25 mouse cellular contexts compared by ENCODE assay signal in the genomic region with DNA sequence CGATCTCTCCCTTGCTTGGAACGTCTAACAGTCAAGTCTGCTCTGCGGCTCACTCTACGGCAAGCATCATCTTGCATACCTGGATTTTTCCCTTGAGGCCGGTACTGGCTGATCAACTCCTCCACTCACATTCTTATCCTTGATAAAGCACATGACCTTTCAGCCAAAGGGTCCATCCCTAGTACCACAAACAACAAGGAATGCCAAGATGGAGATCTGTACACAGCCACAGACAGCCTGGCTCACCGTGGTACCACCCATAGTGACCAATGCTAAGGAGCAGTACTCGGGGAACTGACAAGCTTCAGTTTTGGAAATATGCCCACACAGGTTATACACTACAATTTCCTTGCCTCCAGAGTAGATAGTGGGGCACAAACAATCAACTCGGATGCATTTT.
"Had no signal": no experiment of that assay in that cellular context is flagged by ENCODE, and none has a peak within 500 bp of the region (broad histone marks: within the 10 kb centered on the region; RNA-seq: fewer than 3 reads in every experiment).

No protein-coding gene starts in this region.

- H3K27ac ChIP-seq: gastrocnemius, adult 2 months; heart, embryonic 10.5 days; hindbrain, embryonic 10.5 days; hindbrain, embryonic 12.5 days; hindbrain, embryonic 15.5 days; intestine, embryonic 15.5 days; layer of hippocampus, adult 2 months; left cerebral cortex, adult 2 months; limb, embryonic 10.5 days; limb, embryonic 12.5 days; liver, embryonic 13.5 days had no signal

- H3K4me2 ChIP-seq: heart, embryonic 12.5 days; hindbrain, embryonic 12.5 days; hindbrain, embryonic 15.5 days; intestine, embryonic 15.5 days; limb, embryonic 12.5 days; liver, embryonic 11.5 days; liver, embryonic 13.5 days had no signal

- DNase-seq: gastrocnemius, adult 2 months; gastrocnemius, postnatal 10 days; gastrocnemius, postnatal 25 days; heart, postnatal 10 days; heart, postnatal 4 days; kidney, adult 18-20 months; kidney, adult 8-10 months; kidney, postnatal 10 days; kidney, postnatal 25 days; kidney, postnatal 4 days; liver; liver, embryonic 13.5 days had no signal

- H3K27me3 ChIP-seq: heart, embryonic 12.5 days; hindbrain, embryonic 12.5 days; hindbrain, embryonic 15.5 days; intestine, embryonic 15.5 days; limb, embryonic 12.5 days; liver, embryonic 13.5 days had no signal

- H3K9me3 ChIP-seq: heart, embryonic 10.5 days; heart, embryonic 12.5 days; hindbrain, embryonic 10.5 days; hindbrain, embryonic 12.5 days; hindbrain, embryonic 15.5 days; intestine, embryonic 15.5 days; limb, embryonic 10.5 days; liver, embryonic 13.5 days had no signal

- H3K9ac ChIP-seq: heart, embryonic 12.5 days; hindbrain, embryonic 12.5 days; hindbrain, embryonic 15.5 days; intestine, embryonic 15.5 days; limb, embryonic 12.5 days; liver, embryonic 13.5 days had no signal

- H3K4me1 ChIP-seq: heart, embryonic 10.5 days; heart, embryonic 12.5 days; hindbrain, embryonic 10.5 days; hindbrain, embryonic 12.5 days; hindbrain, embryonic 15.5 days; intestine, embryonic 15.5 days had no signal

- H3K4me3 ChIP-seq: gastrocnemius, adult 2 months; heart, embryonic 10.5 days; heart, embryonic 12.5 days; hindbrain, embryonic 10.5 days; hindbrain, embryonic 12.5 days; hindbrain, embryonic 15.5 days; intestine, embryonic 15.5 days; layer of hippocampus, adult 2 months; left cerebral cortex, adult 2 months; limb, embryonic 10.5 days; limb, embryonic 12.5 days; liver, embryonic 13.5 days had no signal

- ATAC-seq: inflammation-experienced regulatory T-cells, adult 6 months; intestine, embryonic 15.5 days; intestine, postnatal 0 days had no signal

- H3K36me3 ChIP-seq: heart, embryonic 10.5 days; hindbrain, embryonic 10.5 days; hindbrain, embryonic 15.5 days; intestine, embryonic 15.5 days; limb, embryonic 10.5 days had no signal
